In genomic region chr4:89098261-89098660, GRCm38 (mm10) we compare ENCODE assay signal across 23 mouse cellular contexts.
"Had no signal": no experiment of that assay in that cellular context is flagged by ENCODE, and none has a peak within 500 bp of the region (broad histone marks: within the 10 kb centered on the region; RNA-seq: fewer than 3 reads in every experiment).

No protein-coding gene starts in this region.

- H3K9me3 ChIP-seq: limb, embryonic 10.5 days; limb, embryonic 13.5 days; liver, embryonic 12.5 days; liver, embryonic 15.5 days; lung, embryonic 15.5 days; megakaryocyte, embryonic 14.5 days; midbrain, embryonic 10.5 days; midbrain, embryonic 13.5 days; neural tube, embryonic 13.5 days; stomach, embryonic 15.5 days had no signal

- H3K27ac ChIP-seq: limb, embryonic 10.5 days; limb, embryonic 13.5 days; liver, embryonic 12.5 days; liver, embryonic 15.5 days; lung, embryonic 15.5 days; midbrain, embryonic 10.5 days; midbrain, embryonic 13.5 days; neural tube, embryonic 13.5 days; stomach, embryonic 15.5 days had no signal

- H3K9ac ChIP-seq: limb, embryonic 13.5 days; liver, embryonic 12.5 days; liver, embryonic 15.5 days; lung, embryonic 15.5 days; midbrain, embryonic 13.5 days; neural tube, embryonic 13.5 days; stomach, embryonic 15.5 days had no signal

- H3K4me1 ChIP-seq: limb, embryonic 10.5 days; liver, embryonic 12.5 days; liver, embryonic 15.5 days; lung, embryonic 15.5 days; midbrain, embryonic 13.5 days; neural tube, embryonic 13.5 days; stomach, embryonic 15.5 days had no signal

- H3K4me2 ChIP-seq: limb, embryonic 13.5 days; liver, embryonic 12.5 days; liver, embryonic 15.5 days; lung, embryonic 15.5 days; midbrain, embryonic 13.5 days; neural tube, embryonic 13.5 days; stomach, embryonic 15.5 days had no signal

- H3K27me3 ChIP-seq: limb, embryonic 13.5 days; liver, embryonic 12.5 days; liver, embryonic 15.5 days; lung, embryonic 15.5 days; megakaryocyte, embryonic 14.5 days; midbrain, embryonic 13.5 days; neural tube, embryonic 13.5 days; stomach, embryonic 15.5 days had no signal

- DNase-seq: kidney, postnatal 10 days; kidney, postnatal 36 days; layer of hippocampus, postnatal 36 days; liver; lung, adult 18-20 months; lung, postnatal 10 days; lung, postnatal 36 days; retina, postnatal 1 day; right cerebral cortex, postnatal 25 days; spleen, adult 18-20 months; thymus, postnatal 25 days had no signal

- ATAC-seq: liver, embryonic 12.5 days; midbrain, embryonic 13.5 days; midbrain, embryonic 16.5 days had no signal

- H3K36me3 ChIP-seq: limb, embryonic 10.5 days; limb, embryonic 13.5 days; liver, embryonic 12.5 days; liver, embryonic 15.5 days; lung, embryonic 15.5 days; midbrain, embryonic 10.5 days; midbrain, embryonic 13.5 days; neural tube, embryonic 13.5 days; stomach, embryonic 15.5 days had no signal

- H3K4me3 ChIP-seq: limb, embryonic 10.5 days; limb, embryonic 13.5 days; liver, embryonic 12.5 days; liver, embryonic 15.5 days; lung, embryonic 15.5 days; megakaryocyte, embryonic 14.5 days; midbrain, embryonic 10.5 days; midbrain, embryonic 13.5 days; myocyte; neural tube, embryonic 13.5 days; stomach, embryonic 15.5 days had no signal
